Mouse (Mus musculus): ENCODE results near the gene Mal. TPM values are rescaled to one million over a fixed set of nuclear protein-coding genes. Genes with fewer than 3 reads are reported as not detected.

Mal gene
- polyA plus RNA-seq, 1 experiment from 2014 or later = 0.16 TPM

- Histone ChIP-seq H3K36me3 (no peaks in the 10 kb centered on the region), H3K4me3 (replicated peaks) (no peak overlapping the region), H3K27me3 (peaks cover 65% of the 10 kb centered on the region), H3K4me2 (no peak overlapping the region), H3K4me1 (replicated peaks) (peaks cover 9% of the 10 kb centered on the region), H3K27ac (no peak overlapping the region), H3K9ac (replicated peaks) (no peak overlapping the region), H3K9me3 (no peaks in the 10 kb centered on the region)
- WGBS = 77% methylated on average over 5 of the region's 5 CpGs
- no peak for ATAC-seq (ENCODE audit: insufficient number of reproducible peaks, insufficient read depth, low FRiP score, low TSS enrichment, low read depth)
Measured at GRCm38 (mm10) chr2:127651601-127652000, 4.9 kb downstream of the Mal start.

- no peaks in the 10 kb centered on the region for H3K36me3 ChIP-seq
- H3K9me3 ChIP-seq = no peaks in the 10 kb centered on the region
- no peak overlapping the region for H3K9ac ChIP-seq (replicated peaks)
- H3K27me3 ChIP-seq = peaks cover 48% of the 10 kb centered on the region
- H3K4me3 ChIP-seq (replicated peaks) = no peak overlapping the region
- no peak overlapping the region for H3K4me2 ChIP-seq
- peaks cover 3% of the 10 kb centered on the region for H3K4me1 ChIP-seq (replicated peaks)
- 62% methylated on average over 5 of the region's 5 CpGs for WGBS
- no peak for ATAC-seq (ENCODE audit: insufficient number of reproducible peaks, insufficient read depth, low FRiP score, low TSS enrichment, low read depth)
- no peak overlapping the region for H3K27ac ChIP-seq
Measured at GRCm38 (mm10) chr2:127649921-127650320, 6.6 kb downstream of the Mal start.

DNA sequence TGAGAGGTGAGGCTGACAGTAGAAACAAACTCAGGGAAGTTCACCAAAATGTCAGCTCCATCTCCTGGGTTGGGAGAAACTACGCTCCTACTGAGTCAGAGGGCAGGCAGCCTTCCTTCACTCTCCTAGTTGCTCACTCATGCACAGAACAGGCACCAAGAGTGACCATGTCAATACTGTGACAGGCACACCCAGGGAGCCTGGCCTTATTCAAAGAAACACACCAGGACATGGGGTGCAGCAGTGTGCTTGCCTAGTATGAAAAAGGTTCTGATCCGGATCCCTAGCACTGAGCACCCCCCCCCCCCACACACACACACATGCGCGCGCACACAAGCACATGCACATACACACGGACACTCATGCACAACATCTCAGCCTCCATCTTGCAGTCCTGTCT lies 8.3 kb downstream of the Mal start:
- no peak overlapping the region for H3K27ac ChIP-seq
- H3K9ac ChIP-seq (replicated peaks) = no peak overlapping the region
- 85% methylated on average over 6 of the region's 6 CpGs for WGBS
- H3K27me3 ChIP-seq = peaks cover 30% of the 10 kb centered on the region
- peaks cover 21% of the 10 kb centered on the region for H3K4me1 ChIP-seq (replicated peaks)
- H3K4me2 ChIP-seq = no peak overlapping the region
- ATAC-seq (ENCODE audit: insufficient number of reproducible peaks, insufficient read depth, low FRiP score, low TSS enrichment, low read depth) = no peak
- no peaks in the 10 kb centered on the region for H3K36me3 ChIP-seq
- no peak overlapping the region for H3K4me3 ChIP-seq (replicated peaks)
- no peaks in the 10 kb centered on the region for H3K9me3 ChIP-seq

DNA sequence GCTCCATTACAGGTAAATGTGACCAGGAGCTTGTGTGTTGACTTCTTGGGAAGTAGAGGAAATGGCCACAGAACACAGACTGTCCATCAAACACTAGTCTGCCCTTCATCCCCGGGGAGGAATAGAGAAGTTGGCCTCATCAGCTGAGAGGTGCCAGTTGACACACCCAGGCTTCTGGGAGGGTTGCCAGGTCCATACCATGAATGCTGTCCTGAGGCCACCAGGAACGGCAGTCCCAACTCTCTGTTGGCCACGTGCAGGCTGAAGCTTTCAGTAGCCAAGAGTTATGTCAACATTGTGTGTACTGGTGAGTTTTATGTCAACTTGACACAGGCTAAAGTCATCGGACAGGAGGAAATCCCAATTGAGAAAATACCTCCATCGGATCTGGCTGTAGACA lies 9.6 kb downstream of the Mal start:
- no peak overlapping the region for H3K4me3 ChIP-seq (replicated peaks)
- peaks cover 25% of the 10 kb centered on the region for H3K4me1 ChIP-seq (replicated peaks)
- no peak overlapping the region for H3K4me2 ChIP-seq
- H3K27ac ChIP-seq = no peak overlapping the region
- peaks cover 20% of the 10 kb centered on the region for H3K27me3 ChIP-seq
- no peaks in the 10 kb centered on the region for H3K36me3 ChIP-seq
- WGBS = 79% methylated on average over 5 of the region's 5 CpGs
- no peaks in the 10 kb centered on the region for H3K9me3 ChIP-seq
- no peak overlapping the region for H3K9ac ChIP-seq (replicated peaks)
- no peak for ATAC-seq (ENCODE audit: insufficient number of reproducible peaks, insufficient read depth, low FRiP score, low TSS enrichment, low read depth)

DNA sequence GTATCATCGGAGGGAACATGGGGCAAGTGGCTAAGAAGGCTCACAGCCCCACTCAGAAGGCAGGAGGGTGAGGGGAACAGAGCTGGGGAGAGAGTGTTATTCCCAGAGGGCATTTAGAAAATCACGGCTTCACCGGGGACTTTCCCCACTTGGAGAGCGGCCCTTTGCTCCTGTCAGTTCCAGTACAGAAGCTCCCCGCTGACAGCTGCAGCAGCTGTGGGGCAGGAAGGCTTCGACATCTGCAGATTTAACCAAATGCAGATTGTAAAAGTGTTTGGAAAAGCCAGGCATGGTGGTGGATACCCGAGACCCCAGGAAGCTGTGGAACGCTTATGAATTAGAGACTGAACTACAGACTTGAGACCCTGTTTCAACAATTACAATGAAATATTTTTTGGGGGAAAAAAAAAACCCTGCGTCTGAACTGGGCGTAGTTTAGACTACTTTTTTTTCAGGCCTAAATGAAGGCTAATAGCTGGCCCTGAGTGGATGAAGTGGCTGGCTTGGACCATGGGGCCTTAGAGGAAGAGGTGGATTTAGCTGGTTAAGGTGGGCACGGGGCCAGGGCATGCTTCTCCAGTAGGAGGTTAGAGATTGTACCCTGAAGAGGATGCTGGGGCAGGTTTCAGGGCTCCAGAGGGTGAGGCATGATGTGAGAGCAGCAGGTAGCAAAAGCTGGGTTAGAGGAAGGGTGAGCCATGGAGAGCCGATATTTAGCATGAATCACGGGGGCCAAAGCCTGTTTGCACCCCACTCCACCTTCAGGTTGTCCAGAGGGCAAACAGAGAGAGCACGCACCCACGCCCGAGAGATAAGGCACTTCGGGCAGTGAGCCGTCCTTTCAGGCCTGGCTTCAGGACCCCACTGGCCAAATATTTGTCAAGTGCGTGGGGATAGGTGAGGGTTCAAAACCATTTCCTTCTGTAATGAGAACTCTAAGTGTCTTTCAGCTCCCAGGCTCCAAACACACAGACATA lies 12.5 kb downstream of the Mal start:
- peak overlapping the region; percentile 36 for H3K4me2 ChIP-seq

DNA sequence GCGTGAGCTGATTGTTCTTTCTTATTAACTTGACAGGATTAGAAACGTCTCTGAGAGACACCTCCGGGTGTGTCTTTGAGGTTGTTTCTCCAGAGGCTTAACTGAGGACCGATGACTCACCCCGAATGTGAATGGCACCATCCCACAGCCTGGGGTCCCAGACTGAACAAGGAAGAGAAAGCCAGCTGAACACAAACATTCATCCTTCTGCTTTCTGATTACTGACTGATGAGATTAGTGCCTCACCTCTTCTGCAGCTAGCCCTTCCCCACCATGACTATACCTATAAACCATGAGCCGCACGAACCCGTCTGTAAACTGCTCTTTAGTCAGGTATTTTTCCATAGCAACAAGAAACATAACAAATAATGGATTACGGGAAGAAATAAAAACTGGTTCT lies 17.5 kb downstream of the Mal start:
- Histone ChIP-seq H3K27ac (no peak overlapping the region), H3K4me2 (no peak overlapping the region), H3K9ac (replicated peaks) (no peak overlapping the region), H3K9me3 (no peaks in the 10 kb centered on the region), H3K4me3 (replicated peaks) (no peak overlapping the region), H3K36me3 (no peaks in the 10 kb centered on the region), H3K4me1 (replicated peaks) (peaks cover 12% of the 10 kb centered on the region), H3K27me3 (peaks cover 3% of the 10 kb centered on the region; the same call in 1 of the 2 replicates)
- ATAC-seq (ENCODE audit: insufficient number of reproducible peaks, insufficient read depth, low FRiP score, low TSS enrichment, low read depth) = no peak
- 77% methylated on average over 9 of the region's 9 CpGs for WGBS

More for the DNA sequence above, 12.5 kb downstream of the Mal start:
- WGBS = 44% methylated on average over 19 of the region's 19 CpGs
- Histone ChIP-seq H3K4me3 (replicated peaks) (no peak overlapping the region), H3K9me3 (no peaks in the 10 kb centered on the region), H3K9ac (replicated peaks) (no peak overlapping the region), H3K4me1 (replicated peaks) (peaks cover 25% of the 10 kb centered on the region), H3K27ac (peak overlapping the region; percentile 57; the same call in 1 of the 2 replicates), H3K36me3 (no peaks in the 10 kb centered on the region), H3K27me3 (peaks cover 3% of the 10 kb centered on the region)
- peak; percentile 63; the same call in 1 of the 2 replicates for ATAC-seq (ENCODE audit: insufficient number of reproducible peaks, insufficient read depth, low FRiP score, low TSS enrichment, low read depth)

DNA sequence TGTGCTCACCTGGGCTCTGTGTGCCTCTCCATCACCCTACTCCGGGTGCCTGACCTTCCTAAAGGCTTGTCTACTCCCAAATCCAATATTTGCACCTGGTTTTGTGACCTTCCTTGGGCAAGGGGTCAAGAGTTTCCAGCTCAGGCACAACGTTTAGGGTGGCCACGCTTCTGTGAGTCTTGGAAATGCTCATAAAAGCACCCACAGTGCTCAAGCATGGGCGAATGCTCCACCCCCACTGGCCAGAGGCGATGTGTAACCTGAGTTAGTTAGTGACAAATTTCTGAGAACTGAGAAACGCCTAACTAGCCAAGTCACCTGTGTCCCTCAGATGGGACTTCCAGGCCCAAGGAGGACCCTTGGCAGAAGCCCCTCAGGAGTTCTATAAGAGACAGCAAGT lies 20.9 kb downstream of the Mal start:
- WGBS = 60% methylated on average over 6 of the region's 6 CpGs
- no peak for ATAC-seq (ENCODE audit: insufficient number of reproducible peaks, insufficient read depth, low FRiP score, low TSS enrichment, low read depth)
- Histone ChIP-seq H3K9me3 (no peaks in the 10 kb centered on the region), H3K36me3 (no peaks in the 10 kb centered on the region), H3K9ac (replicated peaks) (no peak overlapping the region), H3K27ac (no peak overlapping the region), H3K4me2 (no peak overlapping the region), H3K4me1 (replicated peaks) (no peaks in the 10 kb centered on the region), H3K4me3 (replicated peaks) (no peak overlapping the region), H3K27me3 (peaks cover 3% of the 10 kb centered on the region; the same call in 1 of the 2 replicates)

DNA sequence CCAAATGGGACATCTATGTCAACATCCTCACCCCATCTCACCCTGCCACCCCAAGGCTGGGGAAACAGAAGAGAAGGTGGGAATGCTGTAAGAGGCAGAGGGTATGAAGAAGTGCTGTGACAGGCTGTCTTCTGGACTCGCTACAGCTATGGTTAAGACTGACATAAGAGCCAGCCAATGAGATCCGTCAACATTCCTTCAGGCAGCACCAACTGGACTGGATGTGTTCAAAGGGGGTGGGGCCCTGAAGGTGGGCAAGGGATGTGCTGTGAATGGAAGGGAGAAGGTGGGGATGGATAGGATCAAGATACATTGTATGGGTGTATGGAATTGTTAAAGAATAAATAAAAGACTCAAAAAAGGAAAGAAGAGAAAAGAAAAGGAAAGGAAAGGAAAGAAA lies 23.9 kb downstream of the Mal start:
- WGBS = 68% methylated on average over 2 of the region's 2 CpGs

DNA sequence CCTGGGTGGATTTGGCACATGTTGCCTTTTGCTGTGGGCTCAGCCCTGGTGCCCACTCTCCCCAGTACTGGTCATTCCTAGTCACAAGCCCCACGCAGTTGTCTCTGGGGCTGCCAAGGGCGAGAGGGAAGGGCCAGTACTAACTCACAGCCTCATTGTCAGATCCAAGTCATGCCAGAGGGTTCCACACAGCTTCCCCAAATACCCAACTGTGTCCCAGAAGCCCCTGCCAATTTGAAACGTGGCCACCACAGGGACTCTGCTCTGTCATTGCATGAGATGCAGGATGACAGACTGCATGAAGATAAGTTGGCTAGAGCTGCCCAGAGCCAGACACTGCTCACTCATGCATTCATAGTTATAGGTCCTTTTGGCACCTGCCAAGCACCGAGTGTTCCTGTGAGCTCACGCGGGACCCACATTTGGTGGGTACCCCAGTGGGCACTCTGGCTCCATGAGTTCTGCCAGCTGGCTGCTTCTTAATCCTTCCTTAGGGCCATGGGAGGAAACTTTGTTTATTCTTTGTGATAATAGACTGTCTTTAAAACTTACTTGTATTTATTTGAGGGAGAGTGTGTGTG lies 28.4 kb downstream of the Mal start:
- no peak overlapping the region for H3K4me2 ChIP-seq
- H3K27me3 ChIP-seq = peaks cover 3% of the 10 kb centered on the region; the same call in 1 of the 2 replicates
- H3K4me3 ChIP-seq (replicated peaks) = no peak overlapping the region
- H3K36me3 ChIP-seq = no peaks in the 10 kb centered on the region
- no peaks in the 10 kb centered on the region for H3K9me3 ChIP-seq
- ATAC-seq (ENCODE audit: insufficient number of reproducible peaks, insufficient read depth, low FRiP score, low TSS enrichment, low read depth) = no peak
- H3K4me1 ChIP-seq (replicated peaks) = no peaks in the 10 kb centered on the region
- H3K9ac ChIP-seq (replicated peaks) = no peak overlapping the region
- WGBS = 79% methylated on average over 6 of the region's 6 CpGs
- no peak overlapping the region for H3K27ac ChIP-seq

More for the DNA sequence above, 23.9 kb downstream of the Mal start:
- no peaks in the 10 kb centered on the region for H3K9me3 ChIP-seq
- no peak overlapping the region for H3K9ac ChIP-seq (replicated peaks)
- H3K4me3 ChIP-seq (replicated peaks) = no peak overlapping the region
- H3K27me3 ChIP-seq = peaks cover 3% of the 10 kb centered on the region; the same call in 1 of the 2 replicates
- ATAC-seq (ENCODE audit: insufficient number of reproducible peaks, insufficient read depth, low FRiP score, low TSS enrichment, low read depth) = no peak
- no peaks in the 10 kb centered on the region for H3K4me1 ChIP-seq (replicated peaks)
- no peak overlapping the region for H3K27ac ChIP-seq
- H3K4me2 ChIP-seq = no peak overlapping the region
- H3K36me3 ChIP-seq = no peaks in the 10 kb centered on the region

GRCm38 (mm10) chr2:127627354-127627753 lies 29.1 kb downstream of the Mal start:
- H3K4me1 ChIP-seq (replicated peaks) = no peaks in the 10 kb centered on the region
- no peak overlapping the region for H3K9ac ChIP-seq (replicated peaks)
- no peaks in the 10 kb centered on the region for H3K36me3 ChIP-seq
- H3K27ac ChIP-seq = no peak overlapping the region
- peaks cover 4% of the 10 kb centered on the region; the same call in 1 of the 2 replicates for H3K27me3 ChIP-seq
- 75% methylated on average over 6 of the region's 6 CpGs for WGBS
- H3K9me3 ChIP-seq = no peaks in the 10 kb centered on the region
- ATAC-seq (ENCODE audit: insufficient number of reproducible peaks, insufficient read depth, low FRiP score, low TSS enrichment, low read depth) = no peak
- H3K4me3 ChIP-seq (replicated peaks) = no peak overlapping the region
- H3K4me2 ChIP-seq = no peak overlapping the region

- H3K9me3 ChIP-seq = no peaks in the 10 kb centered on the region
Measured at GRCm38 (mm10) chr2:127625659-127626058, 30.8 kb downstream of the Mal start.

More at GRCm38 (mm10) chr2:127625659-127626058, 30.8 kb downstream of the Mal start:
- H3K4me3 ChIP-seq (replicated peaks) = no peak overlapping the region
- H3K27ac ChIP-seq = no peak overlapping the region
- WGBS = 70% methylated on average over 5 of the region's 5 CpGs
- no peaks in the 10 kb centered on the region for H3K36me3 ChIP-seq
- no peaks in the 10 kb centered on the region for H3K4me1 ChIP-seq (replicated peaks)
- peaks cover 2% of the 10 kb centered on the region; the same call in 1 of the 2 replicates for H3K27me3 ChIP-seq
- no peak overlapping the region for H3K9ac ChIP-seq (replicated peaks)
- no peak for ATAC-seq (ENCODE audit: insufficient number of reproducible peaks, insufficient read depth, low FRiP score, low TSS enrichment, low read depth)
- H3K4me2 ChIP-seq = no peak overlapping the region
